Comparison of ENCODE assay signal across 8 mouse cellular contexts in the genomic region with DNA sequence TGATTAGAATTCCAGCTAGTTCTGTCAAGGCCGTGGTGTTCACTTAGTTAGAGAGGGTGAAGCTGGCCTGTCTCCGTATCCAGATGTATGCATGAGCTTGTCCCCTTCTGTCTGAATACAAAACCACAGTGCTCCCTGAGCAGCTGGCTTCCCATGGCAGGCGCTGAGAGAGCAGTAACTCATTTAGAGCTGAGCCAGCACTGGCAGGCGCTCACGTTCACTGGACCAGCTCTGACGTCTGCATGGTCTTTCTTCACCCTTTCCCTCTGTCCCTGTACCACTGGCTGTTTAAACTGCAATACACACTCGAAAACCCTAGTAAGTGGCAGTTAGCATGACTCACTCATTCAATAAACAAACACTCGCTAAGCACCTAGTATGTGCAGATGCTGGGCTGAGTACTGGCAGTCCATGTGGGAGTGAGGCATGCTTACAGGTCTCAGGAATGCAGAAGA. TPM values are rescaled to one million over a fixed set of nuclear protein-coding genes. Genes with fewer than 3 reads are reported as not detected.
DNase-seq lines count a peak whose midpoint lies in the region; ATAC-seq and TF ChIP-seq lines count a peak whose summit lies in the region.

No protein-coding gene starts in this region.

- no peak overlapping the region for H3K4me2 ChIP-seq in limb, embryonic 13.5 days (replicated peaks)
- peak overlapping the region; percentile 22 for H3K4me2 ChIP-seq in myocyte (ENCODE audit: low read depth)

- H3K9me3 ChIP-seq in limb, embryonic 13.5 days, result no peaks in the 10 kb centered on the region
- no peaks in the 10 kb centered on the region for H3K9me3 ChIP-seq in limb, embryonic 10.5 days (replicated peaks)

- H3K27ac ChIP-seq in limb, embryonic 13.5 days, result no peak overlapping the region
- H3K27ac ChIP-seq in limb, embryonic 10.5 days, result no peak overlapping the region

- no peaks in the 10 kb centered on the region for H3K79me2 ChIP-seq in myocyte (ENCODE audit: control insufficient read depth, insufficient read depth)

- peaks cover 13% of the 10 kb centered on the region for H3K4me1 ChIP-seq in limb, embryonic 13.5 days
- H3K4me1 ChIP-seq in limb, embryonic 10.5 days, result no peaks in the 10 kb centered on the region

- no peak overlapping the region for H3K4me3 ChIP-seq in limb, embryonic 13.5 days
- H3K4me3 ChIP-seq in limb, embryonic 10.5 days, result no peak overlapping the region
- H3K4me3 ChIP-seq in myocyte, result no peak overlapping the region

- H3K9ac ChIP-seq in limb, embryonic 13.5 days, result no peak overlapping the region

- H3ac ChIP-seq in myocyte (ENCODE audit: control insufficient read depth, insufficient read length), result no peak overlapping the region

- H3K27me3 ChIP-seq in limb, embryonic 13.5 days, result no peaks in the 10 kb centered on the region
- H3K27me3 ChIP-seq in limb, embryonic 10.5 days (ENCODE audit: low read depth, poor library complexity, severe bottlenecking), result no peaks in the 10 kb centered on the region
- no peaks in the 10 kb centered on the region for H3K27me3 ChIP-seq in myocyte (ENCODE audit: control insufficient read depth, insufficient read depth, insufficient read length)

- H3K36me3 ChIP-seq in limb, embryonic 13.5 days, result no peaks in the 10 kb centered on the region
- no peaks in the 10 kb centered on the region for H3K36me3 ChIP-seq in limb, embryonic 10.5 days
- no peaks in the 10 kb centered on the region for H3K36me3 ChIP-seq in myocyte (ENCODE audit: control insufficient read depth, insufficient read depth)

- TF ChIP-seq POLR2A in myocyte (IDR thresholded peaks at IDR 0.05; ENCODE audit: insufficient read length, low read depth), result no peak

- 0 out of 2 replicates have a peak, but pooled peaks have one; percentile 36 for ATAC-seq in limb, embryonic 13.5 days (ENCODE audit: low FRiP score, low read depth)
- no peak for ATAC-seq in megakaryocyte-erythroid progenitor cell, adult 5-6 weeks (replicated peaks; ENCODE audit: low FRiP score, low TSS enrichment, poor library complexity, severe bottlenecking)

- 62% methylated on average over 8 of the region's 8 CpGs for WGBS in limb, embryonic 13.5 days
- 71% methylated on average over 8 of the region's 8 CpGs for WGBS in limb, embryonic 10.5 days

- no peak for DNase-seq in limb, embryonic 10.5 days (ENCODE audit: low spot score)
- peak; percentile 75 for DNase-seq in gastrocnemius, adult 18-20 months (ENCODE audit: low spot score)
- DNase-seq in kidney, adult 8-10 months, result peak; percentile 70 to 76
- DNase-seq in spleen, postnatal 4 days (ENCODE audit: low spot score in 2 of 2), result no peak
- no peak for DNase-seq in frontal cortex, postnatal 10 days (ENCODE audit: low spot score in 2 of 2)

TF ChIP-seq in myocyte, 11 proteins besides CTCF, POLR2A, EP300 and RAD21:
- TF ChIP-seq MYOG (IDR thresholded peaks at IDR 0.05; ENCODE audit: control insufficient read depth in 1 of 3, insufficient read depth in 1 of 3, insufficient read length in 2 of 3, low read depth in 2 of 3) (no peak), E2F4 (IDR thresholded peaks at IDR 0.05; ENCODE audit: insufficient read depth) (no peak), MYOD1 (IDR thresholded peaks at IDR 0.05; ENCODE audit: control insufficient read depth in 1 of 3, insufficient read length in 2 of 3, low read depth in 2 of 3) (peak in 1 of 3 experiments; percentile 19), CEBPB (IDR thresholded peaks at IDR 0.05; ENCODE audit: insufficient read depth, poor library complexity, severe bottlenecking) (no peak), MAX (IDR thresholded peaks at IDR 0.05; ENCODE audit: low read depth) (no peak)
TF ChIP-seq in myocyte: peak in this region for 1.

RNA-seq across cellular contexts. Expression of a gene that starts 33.7 kb away (rescaled TPM):
- 70.2 and 78.3 TPM in 2 replicates for polyA plus RNA-seq in limb, embryonic 13.5 days (2015; fragmentation: Nextera tagmentation; extraction: Ambion mirVana)
- 20.8 and 32.7 TPM in 2 replicates for polyA plus RNA-seq in limb, embryonic 10.5 days (2016; fragmentation: Nextera tagmentation; extraction: Ambion mirVana)
- 10 to 100 TPM in 1 of 2 experiments, 1 to 10 TPM in 1; 7.1 to 19.5 TPM for total RNA-seq in gastrocnemius, adult 18-20 months (2021)
- polyA plus RNA-seq in myocyte (2012; fragmentation: generic; extraction: Trizol), result 0.96 TPM
- total RNA-seq in megakaryocyte-erythroid progenitor cell, adult 5-6 weeks (2014; fragmentation: Nextera tagmentation), result 55.7 and 71.0 TPM in 2 replicates
- total RNA-seq in megakaryocyte-erythroid progenitor cell, adult 5-6 weeks (2017), result 55.4 and 84.4 TPM in 2 replicates

Comparison
In these comparisons a context has a peak if more than half of its experiments do, and no peak if none do; other contexts are left out.
1. DNase-seq: peak in gastrocnemius, adult 18-20 months (single experiment) and kidney, adult 8-10 months (2 of 2); none in limb, embryonic 10.5 days (single experiment), spleen, postnatal 4 days (0 of 2) and frontal cortex, postnatal 10 days (0 of 2).
2. RNA of a gene that starts 33.7 kb away (polyA plus RNA-seq): 70.2 to 78.3 TPM in limb, embryonic 13.5 days and 20.8 to 32.7 TPM in limb, embryonic 10.5 days; 0.96 TPM in myocyte (single experiment); every median in the first group is over 10 times any median in the second.